Mouse (Mus musculus) bone marrow, adult 2 months (tissue): ENCODE measurements around the gene Kcnq5.

Experiments used
- CTCF ChIP-seq: fragments of 200-500 bp; IDR thresholded peaks from 2 replicates; pipeline ENCODE4 v1.5.1; 2011; ENCODE audit warnings: low read length, control low read depth; ENCODE audit not compliant: control insufficient read depth, insufficient read depth
- POLR2A ChIP-seq: fragments of 200-500 bp; IDR thresholded peaks from 2 replicates; pipeline ENCODE4 v1.6.1; 2011; ENCODE audit warnings: low read depth, mild to moderate bottlenecking, control low read depth, low read length, borderline replicate concordance; ENCODE audit not compliant: control insufficient read depth

DNA sequence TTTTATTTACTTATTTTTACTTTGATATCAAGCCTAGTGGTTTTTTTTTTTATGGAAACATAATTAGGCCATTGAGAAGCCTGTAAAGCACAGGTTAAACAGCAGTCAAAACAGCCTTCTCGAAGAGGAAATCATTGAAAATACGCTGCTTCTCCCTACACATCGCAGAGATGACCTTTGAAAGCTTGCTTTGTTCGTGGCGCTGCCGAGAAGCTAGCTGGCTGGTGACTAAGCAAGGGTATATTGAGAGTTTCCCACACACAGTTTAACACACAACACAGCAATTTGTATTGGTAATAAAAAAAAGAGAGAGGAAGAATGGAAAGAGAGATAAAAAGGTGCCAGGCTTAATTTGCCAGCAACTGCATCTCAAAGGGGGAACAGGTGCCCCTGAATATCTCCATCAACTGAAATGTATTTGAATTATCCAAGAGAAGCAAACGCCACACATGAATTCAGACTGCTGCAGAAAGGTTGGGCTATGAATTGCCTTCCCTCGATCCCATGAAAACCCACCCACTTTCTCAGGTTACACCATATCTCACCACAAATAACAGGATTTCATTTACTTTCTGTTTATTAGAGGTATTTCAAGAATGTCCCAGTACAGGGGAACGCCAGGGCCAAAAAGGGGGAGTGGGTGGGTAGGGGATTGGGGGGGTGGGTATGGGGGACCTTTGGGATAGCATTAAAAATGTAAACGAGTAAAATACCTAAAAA, 461.8 kb downstream of the Kcnq5 start:
- no peak for TF ChIP-seq POLR2A
- TF ChIP-seq CTCF = no peak
